Mouse (Mus musculus): ENCODE results near the gene Vps53.

- no peak for TF ChIP-seq POLR2A (IDR thresholded peaks at IDR 0.05; ENCODE audit: borderline replicate concordance, insufficient read depth, low read length)
- no peak for TF ChIP-seq CTCF (IDR thresholded peaks at IDR 0.05; ENCODE audit: borderline replicate concordance, insufficient read depth, low read depth, low read length)
Observed at GRCm38 (mm10) chr11:76077341-76077740, 102.1 kb downstream of the Vps53 start.
